Mouse (Mus musculus) heart, embryonic 11.5 days (tissue): ENCODE results near the gene Vax1. TPM values are rescaled to one million over a fixed set of nuclear protein-coding genes. Genes with fewer than 3 reads are reported as not detected.

Experiments
- ATAC-seq: fragments of 200-750 bp; cut with Nextera tagmentation; replicated peaks from 2 replicates; pipeline ENCODE4 v1.8.0; 2017; ENCODE audit warnings: moderate library complexity; ENCODE audit not compliant: insufficient number of reproducible peaks, low FRiP score, low TSS enrichment
- H3K27ac ChIP-seq: fragments of 300-500 bp; sonication (generic); 2 replicates; pipeline ENCODE4 v1.5.1; 2014; ENCODE audit warnings: mild to moderate bottlenecking, low read depth, low read length
- H3K27me3 ChIP-seq: fragments of 300-500 bp; sonication (generic); 2 replicates; pipeline ENCODE4 v1.6.1; 2014; ENCODE audit warnings: mild to moderate bottlenecking, low read length, mixed read lengths; ENCODE audit not compliant: control insufficient read depth, insufficient read depth
- H3K36me3 ChIP-seq: fragments of 300-500 bp; sonication (generic); 2 replicates; pipeline ENCODE4 v1.6.1; 2014; ENCODE audit warnings: mild to moderate bottlenecking, low read length, moderate library complexity, mixed read lengths; ENCODE audit not compliant: control insufficient read depth, insufficient read depth
- H3K4me1 ChIP-seq: fragments of 300-500 bp; sonication (generic); 2 replicates; pipeline ENCODE4 v1.6.1; 2014; ENCODE audit warnings: low read length; ENCODE audit not compliant: control insufficient read depth, insufficient read depth
- H3K4me2 ChIP-seq: fragments of 300-500 bp; sonication (generic); 2 replicates; pipeline ENCODE4 v1.6.1; 2014; ENCODE audit warnings: mild to moderate bottlenecking, moderate library complexity
- H3K4me3 ChIP-seq: fragments of 300-500 bp; sonication (generic); 2 replicates; pipeline ENCODE4 v1.5.1; 2014; ENCODE audit warnings: low read depth, low read length
- H3K9ac ChIP-seq: fragments of 300-500 bp; sonication (generic); 2 replicates; pipeline ENCODE4 v1.6.1; 2014; ENCODE audit warnings: mild to moderate bottlenecking, low read depth, low read length, moderate library complexity
- H3K9me3 ChIP-seq: fragments of 300-500 bp; sonication (generic); replicated peaks from 2 replicates; pipeline ENCODE4 v1.6.1; 2016; ENCODE audit warnings: low read length; ENCODE audit not compliant: control insufficient read depth
- WGBS: fragments of 180-500 bp; shearing (Covaris S2); extraction: QIAGEN DNeasy Blood & Tissue Kit; methylation state at CpG from one replicate; pipeline ENCODE4 v1.1.7; 2014; ENCODE audit not compliant: insufficient replicate concordance; 5-methylcytosine and 5-hydroxymethylcytosine counted together
- polyA plus RNA-seq: library from polyadenylated mRNA; unstranded; fragments of >200 nt; fragmentation: Nextera tagmentation; extraction: Ambion mirVana; gene quantifications from 2 replicates; pipeline ENCODE4 v1.2.1, GENCODE M21; 2014

Vax1 gene
- polyA plus RNA-seq, 1 experiment from 2014 or later, result not detected

GRCm38 (mm10) chr19:59135387-59135786 is 34.5 kb downstream of the Vax1 start:
- Histone ChIP-seq H3K36me3 (no peaks in the 10 kb centered on the region), H3K9me3 (no peaks in the 10 kb centered on the region), H3K27me3 (no peaks in the 10 kb centered on the region), H3K4me2 (no peak overlapping the region), H3K27ac (no peak overlapping the region), H3K4me1 (no peaks in the 10 kb centered on the region), H3K4me3 (no peak overlapping the region), H3K9ac (no peak overlapping the region)
- 72% methylated on average over 8 of the region's 8 CpGs for WGBS
- ATAC-seq, result no peak

- no peaks in the 10 kb centered on the region for H3K27me3 ChIP-seq
- H3K9ac ChIP-seq, result no peak overlapping the region
- H3K9me3 ChIP-seq, result no peaks in the 10 kb centered on the region
- no peaks in the 10 kb centered on the region for H3K4me1 ChIP-seq
- H3K36me3 ChIP-seq, result no peaks in the 10 kb centered on the region
- no peak overlapping the region for H3K4me3 ChIP-seq
- H3K27ac ChIP-seq, result no peak overlapping the region
- WGBS, result 29% methylated on average over 2 of the region's 2 CpGs
- no peak for ATAC-seq
- H3K4me2 ChIP-seq, result no peak overlapping the region
Observed at GRCm38 (mm10) chr19:59134916-59135315, 34.9 kb downstream of the Vax1 start.

DNA sequence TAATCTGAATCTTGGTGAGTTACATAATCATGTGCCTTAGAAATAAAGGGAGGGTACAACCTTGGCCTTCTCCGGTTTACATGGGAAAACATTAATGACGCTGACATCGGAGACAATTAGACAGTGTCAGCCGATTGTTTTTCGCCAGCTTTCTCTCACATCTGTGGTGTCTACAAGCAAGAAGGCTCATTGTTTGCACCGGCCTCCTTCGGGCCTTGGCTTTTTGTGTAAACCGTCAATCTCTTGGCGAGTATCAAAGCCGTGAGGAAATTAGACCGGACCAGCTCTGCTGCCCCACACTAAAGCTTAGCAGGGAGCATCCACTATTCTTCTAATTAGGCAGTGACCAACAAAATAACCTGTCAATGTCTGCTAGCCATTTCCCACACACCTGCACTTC is 36.7 kb downstream of the Vax1 start:
- Histone ChIP-seq H3K9ac (no peak overlapping the region), H3K27ac (no peak overlapping the region), H3K4me2 (no peak overlapping the region), H3K4me1 (no peaks in the 10 kb centered on the region), H3K36me3 (no peaks in the 10 kb centered on the region), H3K4me3 (no peak overlapping the region), H3K27me3 (no peaks in the 10 kb centered on the region), H3K9me3 (no peaks in the 10 kb centered on the region)
- 69% methylated on average over 11 of the region's 11 CpGs for WGBS
- no peak for ATAC-seq

DNA sequence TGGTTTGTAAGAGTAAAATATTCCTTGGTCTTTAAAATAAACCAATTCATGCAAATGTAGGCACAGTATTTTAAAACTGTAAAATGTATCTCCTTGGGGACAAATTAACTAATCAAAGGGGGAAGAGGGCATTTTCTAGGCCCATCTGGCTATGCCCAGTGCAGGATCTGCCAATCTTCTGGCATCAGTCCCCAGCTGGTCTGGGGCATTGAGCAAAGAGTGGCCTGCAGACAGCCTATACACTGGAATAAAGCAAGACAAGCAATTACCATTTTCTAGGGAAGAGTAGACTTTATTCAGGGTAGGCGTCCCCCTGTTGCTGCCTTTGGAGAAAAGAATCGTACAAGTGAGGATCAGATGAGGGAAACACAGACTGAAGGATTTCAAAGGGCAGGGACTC is 40.2 kb downstream of the Vax1 start:
- H3K27ac ChIP-seq, result no peak overlapping the region
- H3K4me1 ChIP-seq, result no peaks in the 10 kb centered on the region
- WGBS, result 80% methylated on average over 2 of the region's 2 CpGs
- no peaks in the 10 kb centered on the region for H3K27me3 ChIP-seq
- H3K9me3 ChIP-seq, result no peaks in the 10 kb centered on the region
- no peak overlapping the region for H3K9ac ChIP-seq
- ATAC-seq, result no peak
- H3K36me3 ChIP-seq, result no peaks in the 10 kb centered on the region
- no peak overlapping the region for H3K4me3 ChIP-seq
- H3K4me2 ChIP-seq, result no peak overlapping the region

DNA sequence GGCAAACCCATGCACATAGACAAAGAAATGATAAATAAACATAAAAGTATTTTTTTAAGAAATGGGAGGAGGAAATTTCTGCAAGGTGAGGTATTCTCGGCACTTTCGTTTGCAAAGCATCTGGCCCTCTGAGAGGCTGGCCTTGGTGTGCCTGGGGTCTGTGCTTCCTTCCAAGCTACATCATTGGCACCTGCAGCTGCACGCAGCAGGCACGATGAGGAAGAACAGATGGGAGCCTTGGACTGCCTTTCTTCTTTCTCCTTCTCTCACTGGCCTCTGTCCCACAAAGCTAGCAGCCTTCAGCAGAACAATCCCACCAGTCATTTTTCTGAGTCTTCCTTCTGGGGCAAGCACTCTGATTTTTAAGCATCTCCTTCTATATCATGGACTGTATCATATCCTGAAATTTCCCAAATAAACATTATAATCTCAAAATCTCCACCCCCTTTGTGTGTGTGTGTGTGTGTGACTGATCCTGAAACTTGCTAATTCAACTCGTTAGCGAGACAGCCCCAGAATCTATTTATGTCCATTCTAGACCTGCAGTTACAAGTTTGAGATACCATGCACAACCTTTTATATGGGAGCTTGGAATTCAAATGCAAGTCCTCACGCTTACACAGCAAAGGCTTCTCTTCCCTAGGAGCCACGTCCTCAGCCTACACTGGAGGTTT is 41.2 kb downstream of the Vax1 start:
- Histone ChIP-seq H3K27me3 (no peaks in the 10 kb centered on the region), H3K4me2 (no peak overlapping the region), H3K27ac (no peak overlapping the region), H3K4me3 (no peak overlapping the region), H3K9me3 (no peaks in the 10 kb centered on the region), H3K4me1 (no peaks in the 10 kb centered on the region), H3K36me3 (no peaks in the 10 kb centered on the region), H3K9ac (no peak overlapping the region)
- 67% methylated on average over 8 of the region's 8 CpGs for WGBS
- ATAC-seq, result no peak

GRCm38 (mm10) chr19:59127424-59127823 is 42.4 kb downstream of the Vax1 start:
- H3K4me2 ChIP-seq, result no peak overlapping the region
- no peaks in the 10 kb centered on the region for H3K9me3 ChIP-seq
- no peak overlapping the region for H3K27ac ChIP-seq
- H3K36me3 ChIP-seq, result no peaks in the 10 kb centered on the region
- WGBS, result 83% methylated on average over 3 of the region's 3 CpGs
- no peak overlapping the region for H3K4me3 ChIP-seq
- no peaks in the 10 kb centered on the region for H3K4me1 ChIP-seq
- ATAC-seq, result no peak
- H3K9ac ChIP-seq, result no peak overlapping the region
- no peaks in the 10 kb centered on the region for H3K27me3 ChIP-seq

Other genes with a start within 250 kb of the Vax1 start
- 0.35 and 0.42 TPM in 2 replicates for gene Eno4, start 226.6 kb downstream of the Vax1 start, polyA plus RNA-seq
- gene Hspa12a, start 226.4 kb downstream of the Vax1 start, polyA plus RNA-seq, result 4.0 and 4.6 TPM in 2 replicates
- 0.76 and 1.0 TPM in 2 replicates for gene Shtn1, start 94.0 kb downstream of the Vax1 start, polyA plus RNA-seq
- not detected in 2 replicates for gene Kcnk18, start 49.2 kb upstream of the Vax1 start, polyA plus RNA-seq
- gene Slc18a2, start 90.8 kb upstream of the Vax1 start, polyA plus RNA-seq, result 9.2 and 10.3 TPM in 2 replicates
- 24.2 and 35.1 TPM in 2 replicates for gene Rps12-ps3, start 152.2 kb upstream of the Vax1 start, polyA plus RNA-seq
- 10.5 and 12.1 TPM in 2 replicates for gene Pdzd8, start 175.7 kb upstream of the Vax1 start, polyA plus RNA-seq